ENCODE assay signal across 15 mouse cellular contexts in genomic region chr3:37956543-37956942, GRCm38 (mm10).
"Had no signal": no experiment of that assay in that cellular context is flagged by ENCODE, and none has a peak within 500 bp of the region (broad histone marks: within the 10 kb centered on the region; RNA-seq: fewer than 3 reads in every experiment).

No protein-coding gene starts in this region.

- H3K4me3 ChIP-seq: megakaryocyte, embryonic 14.5 days; midbrain, embryonic 13.5 days; midbrain, embryonic 15.5 days; neural tube, embryonic 12.5 days; stomach, embryonic 15.5 days had no signal

- H3K9me3 ChIP-seq: midbrain, embryonic 13.5 days; midbrain, embryonic 15.5 days; neural tube, embryonic 12.5 days; stomach, embryonic 15.5 days had no signal

- H3K36me3 ChIP-seq: midbrain, embryonic 13.5 days; midbrain, embryonic 15.5 days; neural tube, embryonic 12.5 days; stomach, embryonic 15.5 days had no signal

- H3K27me3 ChIP-seq: midbrain, embryonic 13.5 days; midbrain, embryonic 15.5 days; neural tube, embryonic 12.5 days; stomach, embryonic 15.5 days had no signal

- ATAC-seq: liver, postnatal 0 days; midbrain, embryonic 13.5 days; midbrain, embryonic 15.5 days had no signal

- H3K9ac ChIP-seq: liver, postnatal 0 days; lung, embryonic 14.5 days; midbrain, embryonic 13.5 days; midbrain, embryonic 15.5 days; neural tube, embryonic 12.5 days; stomach, embryonic 15.5 days had no signal

- DNase-seq: liver, postnatal 0 days; lung, embryonic 14.5 days; lung, postnatal 10 days; lung, postnatal 36 days; right cerebral cortex, postnatal 14 days; thymus, adult 2 months; thymus, postnatal 25 days; thymus, postnatal 4 days had no signal

- H3K4me1 ChIP-seq: midbrain, embryonic 13.5 days; midbrain, embryonic 15.5 days; neural tube, embryonic 12.5 days; stomach, embryonic 15.5 days had no signal

- H3K27ac ChIP-seq: macrophage; midbrain, embryonic 13.5 days; midbrain, embryonic 15.5 days; neural tube, embryonic 12.5 days; stomach, embryonic 15.5 days; stomach, postnatal 0 days had no signal
